Mouse (Mus musculus) hindbrain, embryonic 13.5 days (tissue): ENCODE results near the gene Ift22. TPM values are rescaled to one million over a fixed set of nuclear protein-coding genes. Genes with fewer than 3 reads are reported as not detected.
A peak's percentile ranks its signal among the peaks of the same experiment; 100 is the strongest.

ENCODE experiments used
- ATAC-seq: fragments of 200-750 bp; cut with Nextera tagmentation; 2 replicates; pipeline ENCODE4 v1.8.0; 2017; ENCODE audit warnings: moderate TSS enrichment; ENCODE audit not compliant: low FRiP score
- H3K27ac ChIP-seq: fragments of 300-500 bp; sonication (generic); 2 replicates; pipeline ENCODE4 v1.5.1; 2015; ENCODE audit warnings: inconsistent platforms, mild to moderate bottlenecking, moderate library complexity
- H3K27me3 ChIP-seq: fragments of 300-500 bp; sonication (generic); 2 replicates; pipeline ENCODE4 v1.6.1; 2015; ENCODE audit warnings: mild to moderate bottlenecking, inconsistent platforms
- H3K36me3 ChIP-seq: fragments of 300-500 bp; sonication (generic); 2 replicates; pipeline ENCODE4 v1.6.1; 2015; ENCODE audit warnings: mild to moderate bottlenecking, inconsistent platforms
- H3K4me1 ChIP-seq: fragments of 300-500 bp; sonication (generic); replicated peaks from 2 replicates; pipeline ENCODE4 v1.6.1; 2015; ENCODE audit warnings: inconsistent platforms
- H3K4me2 ChIP-seq: fragments of 300-500 bp; sonication (generic); 2 replicates; pipeline ENCODE4 v1.6.1; 2015; ENCODE audit warnings: inconsistent platforms, mild to moderate bottlenecking, moderate library complexity
- H3K4me3 ChIP-seq: fragments of 300-500 bp; sonication (generic); 2 replicates; pipeline ENCODE4 v1.5.1; 2015; ENCODE audit warnings: mild to moderate bottlenecking, inconsistent platforms
- H3K9ac ChIP-seq: fragments of 300-500 bp; sonication (generic); 2 replicates; pipeline ENCODE4 v1.6.1; 2015; ENCODE audit warnings: mild to moderate bottlenecking, inconsistent platforms
- H3K9me3 ChIP-seq: fragments of 300-500 bp; sonication (generic); 2 replicates; pipeline ENCODE4 v1.6.1; 2016; ENCODE audit warnings: inconsistent platforms
- WGBS: fragments of 180-500 bp; shearing (Covaris S2); methylation state at CpG from one replicate; pipeline ENCODE4 v1.1.7; 2015; 5-methylcytosine and 5-hydroxymethylcytosine counted together
- polyA plus RNA-seq: library from polyadenylated mRNA; unstranded; fragments of >200 nt; fragmentation: Nextera tagmentation; extraction: Ambion mirVana; gene quantifications from 2 replicates; pipeline ENCODE4 v1.2.1, GENCODE M21; 2015

The Ift22 gene
- polyA plus RNA-seq, 1 experiment from 2014 or later: 125 TPM

- Histone ChIP-seq H3K36me3 (peaks cover 17% of the 10 kb centered on the region), H3K9ac (no peak overlapping the region; the same call in 1 of the 2 replicates), H3K27ac (no peak overlapping the region), H3K4me1 (peaks cover 43% of the 10 kb centered on the region), H3K4me3 (no peak overlapping the region), H3K4me2 (no peak overlapping the region), H3K27me3 (no peaks in the 10 kb centered on the region), H3K9me3 (no peaks in the 10 kb centered on the region)
- ATAC-seq: no peak
- WGBS: 85% methylated on average over 4 of the region's 4 CpGs
Measured at GRCm38 (mm10) chr5:136955622-136956021, 47.7 kb downstream of the Ift22 start.

- Histone ChIP-seq H3K27ac (no peak overlapping the region), H3K36me3 (peaks cover 17% of the 10 kb centered on the region), H3K9me3 (no peaks in the 10 kb centered on the region), H3K4me3 (no peak overlapping the region), H3K9ac (no peak overlapping the region), H3K4me1 (peaks cover 54% of the 10 kb centered on the region), H3K4me2 (no peak overlapping the region), H3K27me3 (no peaks in the 10 kb centered on the region)
- ATAC-seq: no peak
- WGBS: 92% methylated on average over 1 of the region's 1 CpGs
Measured at GRCm38 (mm10) chr5:136957250-136957649, 49.3 kb downstream of the Ift22 start.

- no peaks in the 10 kb centered on the region for H3K9me3 ChIP-seq
- ATAC-seq: no peak
- peaks cover 54% of the 10 kb centered on the region for H3K4me1 ChIP-seq
- no peak overlapping the region for H3K4me3 ChIP-seq
- no peak overlapping the region for H3K4me2 ChIP-seq
- H3K27me3 ChIP-seq: no peaks in the 10 kb centered on the region
- no peak overlapping the region for H3K27ac ChIP-seq
- H3K36me3 ChIP-seq: peaks cover 27% of the 10 kb centered on the region
- 56% methylated on average over 5 of the region's 5 CpGs for WGBS
- H3K9ac ChIP-seq: peak overlapping the region; percentile 1; the same call in 1 of the 2 replicates
Measured at GRCm38 (mm10) chr5:136958991-136959605, 51.1 kb downstream of the Ift22 start.

- H3K9me3 ChIP-seq: no peaks in the 10 kb centered on the region
- peaks cover 36% of the 10 kb centered on the region for H3K36me3 ChIP-seq
- H3K9ac ChIP-seq: no peak overlapping the region
- H3K4me3 ChIP-seq: no peak overlapping the region
- no peak overlapping the region for H3K4me2 ChIP-seq
- ATAC-seq: no peak
- no peaks in the 10 kb centered on the region for H3K27me3 ChIP-seq
- peaks cover 45% of the 10 kb centered on the region for H3K4me1 ChIP-seq
- H3K27ac ChIP-seq: no peak overlapping the region
- WGBS: 95% methylated on average over 6 of the region's 6 CpGs
Measured at GRCm38 (mm10) chr5:136960053-136960452, 52.1 kb downstream of the Ift22 start.

- ATAC-seq: peak; percentile 15; the same call in 1 of the 2 replicates
- no peaks in the 10 kb centered on the region for H3K27me3 ChIP-seq
- H3K9ac ChIP-seq: peak overlapping the region; percentile 86
- peaks cover 35% of the 10 kb centered on the region for H3K4me1 ChIP-seq
- peak overlapping the region; percentile 93 for H3K27ac ChIP-seq
- H3K9me3 ChIP-seq: no peaks in the 10 kb centered on the region
- H3K4me2 ChIP-seq: peak overlapping the region; percentile 82
- WGBS: 19% methylated on average over 5 of the region's 5 CpGs
- peaks cover 50% of the 10 kb centered on the region for H3K36me3 ChIP-seq
- peak overlapping the region; percentile 68 for H3K4me3 ChIP-seq
Measured at GRCm38 (mm10) chr5:136961334-136961982, 53.5 kb downstream of the Ift22 start.

GRCm38 (mm10) chr5:136961983-136962461 lies 54.1 kb downstream of the Ift22 start:
- Histone ChIP-seq H3K9ac (peak overlapping the region; percentile 86), H3K4me2 (peak overlapping the region; percentile 82), H3K27me3 (no peaks in the 10 kb centered on the region), H3K9me3 (no peaks in the 10 kb centered on the region), H3K27ac (peak overlapping the region; percentile 93), H3K4me1 (peaks cover 30% of the 10 kb centered on the region), H3K36me3 (peaks cover 50% of the 10 kb centered on the region), H3K4me3 (peak overlapping the region; percentile 68)
- ATAC-seq: peak; percentile 93
- WGBS: 2% methylated on average over 20 of the region's 20 CpGs

- Histone ChIP-seq H3K4me1 (peaks cover 30% of the 10 kb centered on the region), H3K4me3 (peak overlapping the region; percentile 68), H3K9me3 (no peaks in the 10 kb centered on the region), H3K27ac (peak overlapping the region; percentile 93), H3K9ac (peak overlapping the region; percentile 86), H3K27me3 (no peaks in the 10 kb centered on the region), H3K4me2 (peak overlapping the region; percentile 82), H3K36me3 (peaks cover 50% of the 10 kb centered on the region)
- under 1% methylated on average over 10 of the region's 10 CpGs for WGBS
- peak; percentile 59; the same call in 1 of the 2 replicates for ATAC-seq
Measured at GRCm38 (mm10) chr5:136962501-136962900, 54.6 kb downstream of the Ift22 start.

DNA sequence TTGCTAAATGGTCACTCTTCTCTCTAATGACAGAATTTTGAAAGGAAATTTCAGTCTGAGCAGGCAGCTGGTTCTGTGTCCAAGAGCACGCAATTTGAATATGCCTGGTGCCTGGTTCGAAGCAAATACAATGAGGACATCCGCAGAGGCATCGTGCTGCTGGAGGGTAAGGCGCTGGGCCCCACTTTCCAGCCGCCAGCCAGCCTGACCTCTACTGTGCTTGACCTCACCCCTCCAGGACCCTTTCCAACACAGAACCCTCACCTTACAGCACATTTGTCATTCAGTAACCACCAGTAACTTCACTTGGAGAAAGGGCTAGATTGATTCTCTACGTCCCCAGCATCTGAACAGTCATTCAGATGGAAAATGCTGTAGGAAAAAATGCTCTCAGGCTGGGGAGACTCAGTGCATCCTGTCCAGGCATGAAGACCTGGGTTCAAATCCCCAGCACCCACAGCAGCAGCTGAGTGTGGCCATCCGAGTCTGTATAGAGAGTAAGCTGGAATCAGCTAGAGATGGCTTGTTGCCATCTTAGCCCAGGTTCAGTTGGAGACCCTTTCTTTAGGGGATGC lies 55.1 kb downstream of the Ift22 start:
- no peaks in the 10 kb centered on the region for H3K27me3 ChIP-seq
- peaks cover 30% of the 10 kb centered on the region for H3K4me1 ChIP-seq
- H3K36me3 ChIP-seq: peaks cover 52% of the 10 kb centered on the region
- peak overlapping the region; percentile 82 for H3K4me2 ChIP-seq
- 73% methylated on average over 8 of the region's 8 CpGs for WGBS
- peak overlapping the region; percentile 93 for H3K27ac ChIP-seq
- no peaks in the 10 kb centered on the region for H3K9me3 ChIP-seq
- H3K4me3 ChIP-seq: peak overlapping the region; percentile 68
- peak overlapping the region; percentile 86 for H3K9ac ChIP-seq
- no peak for ATAC-seq

Other genes starting within 250 kb of the Ift22 start
- not detected in 2 replicates for gene Myl10, start 215.0 kb upstream of the Ift22 start, polyA plus RNA-seq
- gene Col26a1, start 24.9 kb upstream of the Ift22 start, polyA plus RNA-seq: 30.2 and 33.8 TPM in 2 replicates
- 398 and 404 TPM in 2 replicates for gene Fis1, start 45.1 kb downstream of the Ift22 start, polyA plus RNA-seq
- gene Cldn15, start 58.5 kb downstream of the Ift22 start, polyA plus RNA-seq: 0.21 and 0.35 TPM in 2 replicates
- gene Plod3, start 78.9 kb downstream of the Ift22 start, polyA plus RNA-seq: 34.0 and 38.1 TPM in 2 replicates
- 107 and 109 TPM in 2 replicates for gene Znhit1, start 79.9 kb downstream of the Ift22 start, polyA plus RNA-seq
- 1.6 and 1.9 TPM in 2 replicates for gene Vgf, start 118.2 kb downstream of the Ift22 start, polyA plus RNA-seq
- gene Ap1s1, start 138.0 kb downstream of the Ift22 start, polyA plus RNA-seq: 220 and 236 TPM in 2 replicates
- 0.06 and 0.16 TPM in 2 replicates for gene Serpine1, start 164.1 kb downstream of the Ift22 start, polyA plus RNA-seq
- 2.4 and 2.8 TPM in 2 replicates for gene Trim56, start 208.1 kb downstream of the Ift22 start, polyA plus RNA-seq
- not detected in 2 replicates for gene Muc3, start 241.2 kb downstream of the Ift22 start, polyA plus RNA-seq